Mouse (Mus musculus): Measurements from ENCODE around the gene Ctnna2.

The Ctnna2 gene

DNA sequence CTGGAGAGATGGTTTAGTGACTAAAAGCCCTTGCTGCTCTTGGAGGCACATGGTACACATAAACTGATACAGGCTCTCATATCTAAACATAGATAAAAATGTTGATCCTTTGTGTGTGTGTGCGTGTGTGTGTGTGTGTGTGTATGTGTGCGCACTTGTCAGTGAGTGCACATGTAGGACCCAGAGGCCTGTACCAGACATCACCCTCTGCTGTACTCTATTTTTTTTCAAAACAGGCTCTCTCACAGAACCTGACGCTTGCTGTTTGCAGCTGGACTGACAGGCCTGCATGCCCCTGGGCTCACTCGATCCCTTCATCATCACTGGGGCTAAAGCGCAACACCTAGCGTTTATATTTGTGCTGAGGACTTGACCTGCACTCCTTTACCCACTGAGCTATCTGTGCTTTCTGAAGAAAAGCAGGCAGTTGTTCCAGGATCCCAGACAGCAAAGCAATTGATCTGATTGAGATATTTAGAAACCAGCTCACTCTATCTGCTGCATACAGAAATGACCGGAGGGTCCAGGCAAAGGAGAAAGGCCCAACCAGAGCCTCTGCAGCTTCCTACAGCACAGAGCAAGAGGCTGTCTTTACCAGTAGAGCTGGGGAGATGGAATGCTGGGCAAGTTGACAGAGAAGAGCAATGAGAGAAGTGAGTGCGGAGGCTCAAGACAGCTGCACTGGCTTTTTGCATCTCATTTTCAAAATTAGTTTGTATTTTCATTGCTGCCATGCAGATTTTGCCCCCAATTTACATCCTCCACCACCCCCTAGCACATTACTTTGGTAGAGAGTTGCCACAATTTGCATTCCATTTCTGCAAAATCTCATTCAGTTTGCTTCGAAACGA, 870.2 kb downstream of the Ctnna2 start:
- DNase-seq, result no peak

DNA sequence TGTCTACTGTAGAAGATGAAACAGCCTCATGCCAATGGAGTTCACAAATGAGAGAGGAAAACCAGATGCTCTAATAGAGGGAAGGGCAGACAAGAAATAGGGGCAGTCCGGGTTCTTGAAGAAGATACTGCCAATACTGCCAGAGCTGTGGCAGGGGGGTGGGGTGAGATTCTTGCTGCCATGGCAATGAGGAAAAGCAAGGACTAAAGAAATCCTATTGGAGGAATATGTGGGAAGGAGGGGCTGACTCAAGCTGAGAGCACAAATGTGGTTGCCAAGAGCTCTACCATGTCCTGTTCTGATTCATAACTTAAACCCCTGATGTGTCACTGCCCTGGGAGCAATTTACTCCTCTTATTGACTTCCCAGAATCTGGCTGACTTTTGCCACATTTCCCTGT, 878.5 kb downstream of the Ctnna2 start:
- DNase-seq, result no peak

DNA sequence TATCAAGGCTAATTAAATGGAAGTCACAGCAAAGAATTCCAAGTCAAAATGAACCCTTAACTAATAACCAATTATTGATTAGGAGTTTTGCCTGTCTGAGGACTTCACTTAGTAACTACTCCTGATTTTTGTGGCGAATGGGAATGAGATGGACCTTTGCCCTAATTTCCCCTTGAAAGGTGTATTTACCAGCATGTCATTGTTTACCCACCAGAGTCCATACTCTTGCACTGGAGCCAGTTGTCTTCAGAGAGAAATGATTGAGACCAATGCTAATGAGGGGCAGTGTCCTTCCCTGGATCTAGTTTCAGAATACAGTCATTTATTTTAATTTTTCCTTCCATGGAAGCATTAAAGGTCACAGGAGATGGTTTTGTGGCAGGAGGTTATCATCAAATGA, 881.0 kb downstream of the Ctnna2 start:
- DNase-seq, result no peak

DNA sequence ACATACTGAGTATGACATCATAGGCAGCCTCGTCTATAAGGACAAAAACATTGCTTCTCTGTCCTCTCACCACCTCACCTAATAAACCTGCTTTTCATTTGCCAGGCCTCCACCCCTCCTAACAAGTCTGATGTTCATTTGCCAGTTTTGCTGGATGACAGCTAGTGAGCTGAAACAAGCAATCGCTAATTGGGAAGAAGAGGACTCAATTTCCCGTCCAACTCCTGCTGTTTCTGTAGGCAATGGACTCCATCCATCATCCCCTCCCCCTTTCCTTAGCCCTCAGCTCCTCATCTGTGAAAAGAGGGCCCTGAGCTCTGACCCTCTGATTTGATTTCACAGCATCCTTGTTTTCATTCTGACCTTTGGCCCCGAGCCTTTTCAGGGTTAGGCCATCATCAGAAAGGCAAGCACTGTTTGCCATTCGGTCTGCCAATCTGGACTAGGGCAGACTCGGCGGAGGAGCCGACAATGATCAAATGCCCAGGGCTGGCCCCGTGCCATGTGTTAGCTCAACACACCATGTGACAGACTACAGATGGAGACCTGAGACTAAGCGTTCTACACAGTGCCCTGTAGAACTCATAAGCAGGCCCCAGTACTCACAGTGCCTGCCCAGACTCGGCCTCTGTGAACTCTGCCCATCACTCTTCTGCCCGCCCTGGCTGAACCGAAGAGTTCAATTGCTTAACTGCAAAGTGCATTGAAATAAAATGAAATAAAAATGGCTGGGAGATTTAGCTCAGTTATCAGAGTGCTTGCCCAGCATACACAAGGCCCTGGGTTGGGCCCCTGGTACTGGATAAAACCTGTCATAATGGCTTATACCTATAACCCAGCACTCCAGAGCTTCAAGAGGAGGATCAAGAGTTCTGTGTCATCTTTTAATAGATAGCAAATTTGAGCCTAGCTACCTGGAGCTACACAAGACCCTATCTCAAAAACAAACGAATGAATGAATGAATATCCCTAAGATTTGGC, 903.8 kb downstream of the Ctnna2 start:
- peak; percentile 61 for DNase-seq

DNA sequence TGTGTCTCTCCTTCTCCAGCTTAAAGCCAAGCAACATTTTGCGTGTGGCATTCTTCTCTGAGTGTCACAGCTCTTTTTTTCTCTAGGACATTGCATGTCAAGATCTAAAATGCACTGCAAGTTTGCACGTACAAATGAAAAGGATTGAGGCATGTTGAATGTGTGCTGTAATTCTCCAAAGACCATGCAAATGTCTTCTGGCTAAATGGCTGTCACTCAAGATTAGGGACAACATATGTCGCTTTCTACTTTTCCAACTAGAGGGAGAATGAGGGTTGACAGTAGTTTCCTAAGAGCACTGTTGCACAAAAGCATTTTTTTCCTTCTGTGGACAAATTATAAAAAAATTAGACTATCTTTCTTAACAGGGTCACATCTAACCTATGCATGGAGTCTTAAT, 909.9 kb downstream of the Ctnna2 start:
- DNase-seq, result no peak

DNA sequence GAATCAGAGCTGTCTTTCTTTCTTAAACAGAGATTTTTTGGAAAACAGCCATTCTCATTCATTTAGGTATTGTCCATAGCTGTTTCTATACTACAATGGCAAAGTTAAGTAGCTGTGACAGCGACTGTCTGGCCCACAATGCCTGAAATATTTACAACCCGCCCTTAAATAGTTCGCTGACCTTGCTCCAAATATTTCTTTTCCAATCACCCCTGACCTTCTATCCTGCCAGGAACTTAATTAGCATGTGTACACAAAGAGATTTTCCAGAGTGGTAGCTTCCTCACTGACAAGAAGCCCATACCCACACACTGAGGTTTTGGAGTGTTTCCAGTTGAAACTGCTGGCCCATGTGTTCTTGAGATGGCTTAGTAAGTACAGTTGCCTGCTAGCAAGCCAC, 928.8 kb downstream of the Ctnna2 start:
- no peak for DNase-seq

DNA sequence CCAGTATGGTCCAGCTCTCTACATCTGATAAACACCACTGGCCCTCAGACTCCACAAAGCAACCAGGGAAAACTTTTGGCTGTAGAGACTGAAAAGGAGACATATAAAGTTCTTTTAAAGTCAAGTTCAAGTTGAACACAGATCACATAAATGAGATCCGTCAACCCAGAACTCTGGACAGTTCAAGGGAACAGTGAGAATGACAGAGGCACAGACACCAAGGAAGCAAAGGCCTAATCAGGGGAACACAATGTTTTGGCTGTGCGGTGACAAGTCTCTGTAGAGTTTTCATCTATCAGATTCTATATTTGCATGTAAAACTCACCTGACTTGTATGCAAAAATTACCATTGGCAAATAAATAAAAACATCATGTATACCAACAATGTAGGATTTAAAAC, 929.3 kb downstream of the Ctnna2 start:
- DNase-seq, result no peak

DNA sequence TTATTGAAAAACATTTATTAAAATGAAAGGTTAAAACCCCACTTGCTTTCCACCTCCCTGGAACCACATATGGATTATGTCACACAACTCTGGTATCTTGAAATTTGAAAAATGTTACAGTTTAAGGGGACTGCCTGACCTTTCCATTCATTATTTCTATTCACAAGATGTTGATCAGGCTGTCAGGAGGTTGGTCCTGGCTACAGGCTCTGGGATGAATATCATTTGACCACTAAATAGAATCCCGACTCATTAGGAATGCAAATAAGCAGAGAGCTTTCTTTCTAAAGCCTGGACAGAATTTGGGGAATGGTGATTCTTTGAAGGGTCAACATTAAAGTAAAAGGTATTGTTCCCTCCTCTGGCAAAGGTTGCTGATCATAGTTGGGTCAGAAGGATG, 931.9 kb downstream of the Ctnna2 start:
- no peak for DNase-seq

DNA sequence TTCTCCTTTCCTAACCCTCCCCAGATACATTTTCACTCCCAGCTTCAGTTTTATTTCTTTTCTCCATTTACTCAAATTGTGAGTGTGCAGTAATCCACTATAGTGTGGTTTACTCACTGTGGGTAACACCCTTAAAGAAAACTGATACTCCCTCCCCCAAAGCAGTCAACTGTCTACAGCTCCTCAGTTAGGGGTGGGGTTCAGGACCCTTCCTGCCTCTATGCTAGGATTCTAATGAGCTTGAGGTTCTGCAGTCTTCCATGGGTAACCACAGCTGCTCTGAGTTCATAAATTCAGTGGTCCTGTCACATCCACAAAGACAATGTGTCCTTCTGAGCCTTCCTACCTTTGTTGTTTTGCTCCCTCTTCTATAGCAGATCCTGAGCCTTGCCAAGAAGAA, 954.4 kb downstream of the Ctnna2 start:
- DNase-seq, result no peak

DNA sequence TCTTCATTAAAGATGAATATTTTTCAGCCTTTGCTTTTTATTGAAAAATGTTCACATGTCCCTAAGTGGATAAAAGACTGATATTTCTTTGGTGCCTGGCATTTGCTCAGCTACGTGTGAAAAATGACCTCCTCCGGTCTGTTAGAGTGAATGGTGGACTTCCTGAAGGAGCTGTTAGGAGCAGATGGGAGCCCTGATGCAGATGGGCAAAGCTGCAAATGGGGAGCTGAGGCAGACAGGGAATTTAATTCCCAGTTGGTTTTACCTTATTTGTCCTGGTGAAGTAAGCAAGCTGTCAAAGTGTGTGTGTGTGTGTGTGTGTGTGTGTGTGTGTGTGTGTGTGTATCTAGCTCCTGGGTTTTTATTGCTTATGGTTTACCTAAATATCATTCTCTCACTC, 966.3 kb downstream of the Ctnna2 start:
- DNase-seq, result no peak

DNA sequence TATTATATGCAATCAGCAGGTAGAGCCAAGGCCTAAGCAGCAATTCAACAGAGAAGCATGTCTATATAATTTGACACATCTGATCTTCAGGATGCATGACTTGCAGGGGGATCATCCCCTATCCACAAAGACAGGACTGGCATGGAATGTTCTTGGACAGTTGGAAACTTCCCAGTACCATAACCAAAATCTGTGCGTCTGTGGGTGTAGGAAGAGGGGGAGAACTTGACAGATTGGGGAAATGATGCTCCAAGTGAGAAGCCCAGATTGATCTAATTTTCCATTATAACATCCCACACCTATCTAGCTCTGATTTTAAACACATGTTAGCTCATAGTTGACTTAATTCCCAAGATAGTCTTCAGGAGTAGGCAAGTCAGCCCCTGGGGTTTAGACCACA, 968.5 kb downstream of the Ctnna2 start:
- no peak for DNase-seq

DNA sequence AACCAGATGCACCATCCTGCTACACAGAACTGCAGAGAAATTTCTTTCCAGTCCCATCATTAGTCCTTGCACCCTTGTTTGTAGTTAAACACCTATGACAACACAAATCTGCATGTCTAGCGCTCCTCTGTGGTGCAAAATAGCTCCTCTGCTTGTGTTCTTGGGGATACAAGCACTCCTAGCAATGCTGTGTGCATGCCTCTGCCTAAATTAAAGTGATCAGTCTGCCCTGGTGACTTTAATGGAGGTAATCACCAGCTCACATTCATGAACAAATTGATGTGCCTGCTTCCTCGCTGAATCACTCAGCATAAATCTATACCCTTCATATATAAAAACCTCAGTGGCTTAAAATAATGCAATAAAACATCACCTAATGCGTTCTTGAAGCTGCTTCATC, 987.4 kb downstream of the Ctnna2 start:
- no peak for DNase-seq

DNA sequence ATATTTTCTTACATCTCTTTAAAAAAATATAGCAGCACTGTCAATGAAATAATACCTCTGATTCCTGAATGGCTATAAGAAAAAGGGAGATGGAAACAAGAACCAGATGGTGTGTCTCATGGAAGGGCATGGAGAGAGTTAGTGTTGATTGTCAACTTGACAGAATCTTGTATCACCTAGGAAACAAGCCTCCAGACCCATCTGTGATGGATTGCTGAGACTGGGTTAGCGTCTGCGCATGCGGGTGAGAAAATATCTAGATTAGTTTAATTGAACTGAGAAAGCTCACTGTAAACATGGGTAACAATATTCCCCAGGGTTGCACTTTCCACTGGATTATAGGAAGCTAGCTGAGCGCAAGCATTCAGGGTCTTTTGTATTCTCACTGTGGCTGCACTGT, 994.7 kb downstream of the Ctnna2 start:
- peak; percentile 17 for DNase-seq

DNA sequence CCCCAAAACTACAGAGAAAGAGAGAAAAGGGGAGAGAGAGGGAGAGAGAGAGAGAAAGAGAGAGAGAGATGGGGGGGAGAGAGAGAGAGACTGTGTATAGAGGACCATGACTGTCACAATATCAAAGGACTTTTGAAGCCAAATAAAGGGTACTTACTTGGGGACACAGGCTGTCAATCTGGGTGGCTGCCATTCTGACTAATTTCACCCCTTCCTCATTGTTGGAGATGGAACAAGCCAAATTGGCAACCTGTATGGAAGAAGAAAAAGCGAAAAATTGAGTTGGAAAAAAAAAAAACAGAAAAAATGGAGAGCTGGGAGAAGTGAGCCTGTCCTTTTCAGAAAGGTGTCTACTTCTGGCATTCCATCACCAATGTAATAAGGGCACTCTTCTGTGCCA, 997.8 kb downstream of the Ctnna2 start:
- DNase-seq, result no peak

DNA sequence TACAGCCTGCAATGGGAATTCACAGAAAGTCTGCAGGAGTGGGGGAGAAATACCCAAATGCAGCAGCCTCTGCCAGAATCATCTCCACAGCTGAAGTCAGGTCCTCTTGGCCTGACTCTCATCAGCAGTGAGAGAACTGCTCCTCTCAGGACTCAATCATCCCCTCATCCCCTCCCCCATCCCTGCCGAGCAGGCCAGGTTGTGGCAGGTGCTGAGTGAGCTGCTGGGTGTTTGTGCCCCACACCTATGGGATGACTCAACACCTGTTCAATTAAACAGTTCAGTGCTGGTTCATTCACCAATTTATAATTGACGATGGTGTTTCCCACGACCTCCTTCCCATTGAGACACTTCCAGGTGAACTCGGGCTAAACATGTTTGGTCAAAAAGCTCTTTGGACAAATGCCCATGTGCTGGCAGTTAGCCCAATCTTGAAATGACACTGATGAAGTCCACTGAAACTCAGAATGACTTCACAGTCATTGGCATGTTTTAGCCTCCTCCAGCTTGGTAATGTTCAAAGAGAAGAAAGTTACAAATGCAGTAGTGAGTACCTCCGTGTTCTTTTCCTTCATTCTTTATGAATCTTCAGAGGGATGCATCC, 1000.1 kb downstream of the Ctnna2 start:
- no peak for DNase-seq

DNA sequence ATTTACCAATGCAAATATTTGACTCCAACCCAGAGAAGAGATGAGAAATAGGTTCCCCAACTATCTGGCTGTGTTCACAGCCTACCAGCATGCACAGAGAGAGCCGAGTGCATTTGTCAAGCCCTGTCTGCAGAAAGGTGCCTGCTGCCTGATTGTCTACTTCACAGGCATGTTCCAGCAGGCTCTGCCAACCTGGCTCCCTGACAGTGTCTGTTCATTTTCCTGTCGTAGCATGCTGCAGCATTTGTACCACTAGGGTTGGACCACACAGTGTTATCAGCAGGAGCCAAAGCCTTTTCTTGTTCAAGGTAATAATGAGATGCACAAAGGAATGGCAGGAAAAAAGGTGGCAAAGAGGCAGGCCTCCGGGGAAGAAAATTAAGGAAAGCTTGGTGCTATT, 1001.7 kb downstream of the Ctnna2 start:
- no peak for DNase-seq

DNA sequence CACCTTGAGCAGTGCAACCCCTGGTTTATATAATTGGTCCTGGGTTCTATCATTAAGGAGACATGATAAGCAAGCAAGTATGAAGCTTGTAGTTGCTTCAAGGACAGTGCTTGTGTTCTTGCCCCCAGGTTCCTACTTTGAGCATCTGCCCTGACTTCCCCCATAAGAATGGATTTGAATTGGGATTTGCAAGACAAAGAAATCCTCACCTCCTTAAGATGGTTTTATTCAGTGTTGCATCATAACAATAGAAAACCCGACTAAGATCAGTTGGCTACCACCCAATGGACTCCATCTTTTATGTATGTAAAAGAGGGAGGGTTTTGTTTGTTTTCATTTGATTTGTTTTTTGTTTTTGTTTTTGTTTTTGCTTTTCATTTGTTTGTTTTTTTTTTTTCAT, 1005.2 kb downstream of the Ctnna2 start:
- no peak for DNase-seq

DNA sequence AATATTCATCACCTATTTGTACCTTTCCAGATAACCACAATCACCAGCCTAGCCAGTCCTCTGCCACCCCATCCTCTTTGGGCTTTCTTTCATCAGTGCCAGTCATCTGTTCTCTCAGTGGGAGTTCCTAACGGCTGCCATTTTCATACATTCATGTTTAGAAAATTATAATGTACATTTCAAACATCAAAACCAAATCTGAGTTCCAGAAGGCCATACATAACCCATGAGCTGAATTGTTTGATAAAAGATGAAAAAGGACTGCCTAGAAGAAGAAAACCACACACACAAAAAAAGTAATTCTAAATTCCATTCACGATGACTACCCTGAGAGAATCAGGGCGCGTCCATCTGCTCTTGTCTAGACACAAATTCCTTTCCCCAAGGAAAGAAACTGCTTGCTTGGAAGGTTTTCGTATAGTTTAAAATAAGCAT, 1014.5 kb downstream of the Ctnna2 start:
- peak; percentile 8 for DNase-seq

DNA sequence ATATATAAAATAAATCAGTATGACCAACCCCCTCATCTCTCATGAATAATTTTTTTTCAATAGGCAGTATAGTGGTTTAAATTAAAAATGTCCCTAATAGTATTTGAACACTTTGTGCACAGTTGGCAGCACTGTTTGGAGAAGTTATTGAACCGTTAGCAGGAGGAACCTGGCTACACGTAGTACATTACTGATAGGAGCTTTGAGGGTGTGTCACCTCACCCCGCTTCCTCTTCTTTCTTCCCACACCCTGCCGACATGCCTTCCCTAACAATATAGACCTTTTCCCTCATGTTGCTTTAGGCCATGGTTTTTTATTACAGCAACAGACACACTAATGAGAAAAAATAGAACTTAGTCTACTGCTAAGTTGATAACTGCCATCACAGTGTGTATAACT, 1071.4 kb downstream of the Ctnna2 start:
- no peak for DNase-seq

DNA sequence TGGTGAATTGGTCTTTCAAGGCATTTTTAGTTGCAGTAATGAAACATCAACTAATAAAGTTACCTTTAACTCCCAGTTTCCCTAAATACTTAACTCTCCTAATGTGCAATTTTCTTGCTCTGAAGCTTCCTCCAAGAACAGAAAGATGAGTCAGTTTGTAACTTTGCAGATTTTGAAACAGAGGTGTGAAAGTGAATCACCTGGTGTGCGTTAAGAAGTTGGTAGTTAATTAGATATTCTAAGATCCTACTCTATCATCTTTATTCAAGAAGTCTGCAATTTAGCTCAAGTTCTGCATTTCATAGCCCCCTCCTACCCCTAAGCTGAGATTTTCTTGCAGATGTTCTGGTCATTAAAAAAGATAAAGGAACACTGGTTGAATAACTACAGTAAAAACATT, 1082.3 kb downstream of the Ctnna2 start:
- DNase-seq, result no peak
